Mouse (Mus musculus): ENCODE measurements around the gene Grm8.
"Not testable (repeated sequence)": the region's sequence is repeated elsewhere in the genome, so short reads cannot be mapped to it uniquely, and the experiment has no call there.

Gene Grm8

DNA sequence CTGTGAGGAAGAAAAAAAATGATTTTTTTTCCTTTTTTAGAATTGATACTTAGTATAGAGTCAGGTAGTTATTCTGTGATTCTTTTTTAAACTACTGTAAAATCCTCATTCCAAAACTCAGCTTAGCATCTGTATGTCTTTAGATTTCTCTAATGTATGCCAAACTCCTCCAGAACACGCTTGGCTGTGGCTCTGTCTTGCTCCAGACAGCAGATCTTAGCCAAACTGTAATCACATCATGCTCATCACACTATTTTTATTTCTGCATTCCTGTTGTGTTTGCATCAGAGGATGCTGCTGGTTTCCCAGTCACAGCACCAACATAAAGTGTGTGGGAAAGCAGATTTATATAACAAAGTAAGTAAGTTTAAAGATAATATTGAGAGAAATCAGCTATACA lies 249.2 kb downstream of the Grm8 start:
- DNase-seq (ENCODE audit: low read depth, low spot score), result no peak

DNA sequence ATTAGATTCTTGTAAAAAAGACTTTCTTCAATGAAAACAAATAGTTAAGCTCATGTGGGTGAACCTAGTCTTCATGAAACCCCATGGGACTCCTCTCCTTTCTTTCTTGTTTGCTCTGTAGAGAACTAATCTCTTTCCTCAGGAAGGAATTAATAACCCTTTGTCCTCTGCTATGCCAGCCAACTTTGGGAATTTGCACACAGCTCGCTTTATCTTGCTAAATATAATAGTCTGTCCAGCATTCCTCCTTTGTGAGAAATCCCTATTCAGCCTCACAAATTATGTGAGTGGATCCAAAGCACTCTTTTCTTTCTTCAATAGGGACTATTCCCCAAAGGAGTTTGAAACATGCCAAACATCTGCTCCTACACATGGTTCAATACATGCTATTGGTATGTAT lies 285.3 kb downstream of the Grm8 start:
- DNase-seq (ENCODE audit: low read depth, low spot score), result no peak

DNA sequence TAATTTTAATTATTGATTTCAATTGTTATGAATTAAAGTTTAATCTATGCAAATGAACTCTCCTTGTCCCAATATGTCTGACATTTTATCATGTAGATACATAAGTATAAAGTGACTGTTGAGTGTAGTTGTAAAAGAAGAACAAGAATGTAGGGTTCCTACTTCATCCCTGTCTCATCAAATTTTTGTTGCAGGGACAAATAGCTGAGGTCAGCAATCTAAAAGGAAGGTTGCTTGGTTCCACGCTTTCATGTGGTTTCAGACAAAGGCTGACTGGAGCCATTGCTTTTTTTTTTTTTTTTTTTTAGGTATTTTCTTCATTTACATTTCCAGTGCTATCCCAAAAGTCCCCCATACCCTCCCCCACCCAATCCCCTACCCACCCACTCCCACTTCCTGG lies 298.8 kb downstream of the Grm8 start:
- DNase-seq (ENCODE audit: low read depth, low spot score), result no peak

DNA sequence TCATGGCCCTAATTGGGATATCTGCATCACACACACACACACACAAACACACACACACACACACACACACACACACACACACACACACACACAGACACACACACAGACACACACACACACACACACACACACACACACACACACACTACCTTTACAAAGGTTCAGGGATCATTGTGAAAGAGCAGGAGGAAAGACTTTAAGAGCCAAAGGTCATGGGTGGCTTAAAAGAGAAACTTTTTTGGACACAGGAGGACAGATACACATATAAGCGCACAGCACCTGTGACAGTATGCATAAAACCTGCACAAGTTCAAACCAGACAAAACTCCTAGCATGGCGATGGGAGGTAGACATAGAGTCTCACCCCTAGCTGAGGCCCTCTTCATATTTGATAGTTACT lies 315.2 kb downstream of the Grm8 start:
- DNase-seq (ENCODE audit: low read depth, low spot score), result not testable (repeated sequence)

DNA sequence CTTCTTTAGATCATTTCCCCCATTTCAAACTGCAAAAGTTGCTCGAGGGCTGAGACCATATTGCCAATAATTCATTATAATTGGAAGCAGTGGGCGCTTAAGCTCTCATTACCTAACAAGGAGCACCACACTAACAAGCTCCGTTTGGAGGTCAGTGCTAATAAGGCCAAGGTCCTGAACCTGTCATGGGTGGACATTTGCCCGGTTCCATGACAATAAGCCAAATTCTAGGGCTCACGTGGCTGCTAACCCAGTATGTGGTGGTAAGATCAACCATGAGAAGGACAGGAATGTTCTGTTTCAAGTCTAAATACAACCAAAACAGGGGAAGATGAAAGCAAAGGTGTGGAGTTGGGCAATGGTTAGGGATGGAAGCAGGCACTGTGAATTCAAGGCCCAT lies 322.2 kb downstream of the Grm8 start:
- no peak for DNase-seq (ENCODE audit: low read depth, low spot score)

DNA sequence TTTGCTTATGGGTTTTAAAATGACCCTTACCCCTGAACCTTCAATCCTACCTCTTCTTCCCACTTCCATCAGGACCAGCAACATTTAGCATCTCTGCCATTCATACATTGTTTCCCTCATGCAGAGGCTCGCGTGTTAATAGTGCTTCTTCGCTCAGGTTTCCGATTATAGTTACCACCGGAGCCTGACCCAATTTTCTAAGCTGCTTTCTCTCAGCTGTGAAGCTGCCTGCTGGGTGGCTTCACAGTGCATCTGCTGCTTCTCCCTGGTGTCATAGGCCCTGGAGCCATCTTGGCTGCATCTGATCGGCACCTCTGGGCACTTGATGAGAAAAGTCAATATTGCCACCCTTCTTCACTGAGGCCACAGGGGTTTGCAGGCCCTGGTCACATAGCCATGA lies 325.0 kb downstream of the Grm8 start:
- DNase-seq (ENCODE audit: low read depth, low spot score), result peak; percentile 14

DNA sequence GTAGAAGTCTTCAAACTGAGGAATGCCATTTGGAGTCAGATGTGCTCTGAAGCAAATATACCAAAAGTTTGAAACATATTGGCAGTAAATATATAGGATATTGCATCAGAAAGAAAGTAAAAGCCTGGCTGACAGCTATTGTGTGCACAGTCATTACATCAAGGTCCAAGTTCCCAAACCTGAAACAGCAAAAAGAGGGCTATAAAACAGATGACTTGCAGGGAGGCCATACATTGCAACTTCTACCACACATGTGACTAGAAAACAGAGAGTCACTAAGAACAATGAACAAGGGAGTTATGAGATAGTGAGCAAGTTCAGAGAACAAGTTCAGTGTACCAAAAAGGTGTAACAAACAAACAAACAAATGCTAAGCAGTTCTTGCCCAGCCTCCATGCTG lies 328.2 kb downstream of the Grm8 start:
- DNase-seq (ENCODE audit: low read depth, low spot score), result no peak

DNA sequence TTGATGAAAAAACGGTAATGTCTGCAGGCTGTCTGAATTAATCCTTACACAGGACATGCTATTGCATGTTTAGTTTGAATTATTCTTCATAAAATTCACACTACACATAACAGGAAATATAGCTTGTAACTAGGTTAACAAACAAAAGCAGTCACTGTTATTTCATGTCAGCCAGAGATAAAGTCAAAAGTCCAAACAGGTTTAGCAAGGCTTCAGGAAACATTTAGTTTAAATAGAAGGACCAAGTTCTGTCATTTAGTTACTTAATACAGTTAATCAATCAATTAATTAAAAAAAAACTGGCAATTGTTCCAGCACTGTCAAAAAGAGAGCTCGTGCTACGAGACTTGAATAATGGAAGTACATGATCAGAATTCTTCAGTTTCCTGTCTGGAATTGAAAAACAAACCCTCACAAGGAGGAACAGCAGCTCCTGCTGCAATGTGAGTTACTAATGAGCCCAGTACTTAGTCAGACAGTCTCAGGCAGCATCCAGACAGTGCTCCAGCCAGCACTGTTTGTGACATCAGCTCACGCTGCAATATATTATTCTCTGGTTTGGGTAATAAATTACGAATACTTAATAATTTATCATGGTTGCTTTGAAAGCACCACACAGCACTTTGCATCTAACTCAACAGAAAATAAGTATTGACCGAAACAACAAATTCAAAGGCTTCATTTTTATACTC lies 334.0 kb downstream of the Grm8 start:
- DNase-seq (ENCODE audit: low read depth, low spot score), result no peak

DNA sequence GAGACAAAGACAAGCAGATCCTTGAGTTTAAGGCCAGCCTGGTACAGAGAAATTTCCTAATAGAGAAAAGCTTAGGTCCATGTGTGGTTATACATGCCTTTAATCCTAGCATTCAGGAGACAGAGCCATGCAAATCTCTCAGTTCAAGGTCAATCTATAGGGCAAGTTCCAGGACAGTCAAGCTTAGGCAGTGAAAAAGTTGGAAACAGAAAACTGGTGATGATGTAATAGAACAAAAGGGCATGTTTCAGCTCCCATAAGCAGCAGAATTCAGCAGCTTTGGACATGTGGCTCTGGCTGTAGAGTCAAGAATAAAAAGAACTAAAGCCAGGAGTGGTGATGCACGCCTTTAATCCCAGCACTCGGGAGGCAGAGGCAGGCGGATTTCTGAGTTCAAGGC lies 336.2 kb downstream of the Grm8 start:
- DNase-seq (ENCODE audit: low read depth, low spot score), result no peak

DNA sequence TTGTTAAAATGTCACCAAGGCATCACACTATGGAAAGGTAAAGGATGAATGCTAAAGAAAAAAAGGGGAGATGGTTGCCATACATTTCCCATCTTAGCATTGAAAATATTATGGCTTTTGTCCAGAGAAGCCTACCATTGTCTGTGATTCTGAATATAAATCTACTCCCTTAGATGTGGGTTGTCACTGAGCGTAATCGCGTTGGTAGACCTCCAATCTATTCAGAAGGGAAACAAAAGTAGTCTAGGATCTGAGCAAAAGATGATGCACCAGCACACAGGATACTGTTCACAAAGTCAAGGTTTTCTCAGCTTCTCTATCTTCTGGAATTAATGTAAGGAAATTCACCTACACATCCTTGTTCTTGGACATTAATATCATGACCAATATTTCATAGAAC lies 345.4 kb downstream of the Grm8 start:
- no peak for DNase-seq (ENCODE audit: low read depth, low spot score)

DNA sequence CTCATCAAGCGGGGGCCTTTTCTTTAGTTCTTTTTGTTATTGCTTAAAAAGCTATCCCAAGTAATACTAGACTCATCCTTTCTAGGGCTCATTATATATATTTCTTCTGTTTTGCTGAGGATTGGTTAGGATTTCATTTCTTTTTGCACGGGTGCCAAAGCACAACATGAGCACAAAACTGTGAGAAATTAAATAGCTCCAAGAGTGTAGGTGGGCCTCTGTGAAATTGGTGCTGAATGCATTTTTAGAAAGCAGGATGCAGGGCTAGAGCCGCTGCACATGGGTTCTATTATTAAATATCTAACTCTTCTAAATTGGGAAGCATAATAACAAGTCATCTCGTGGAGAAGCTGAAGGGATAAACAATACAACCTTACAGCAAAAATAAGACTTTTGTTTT lies 345.8 kb downstream of the Grm8 start:
- no peak for DNase-seq (ENCODE audit: low read depth, low spot score)

DNA sequence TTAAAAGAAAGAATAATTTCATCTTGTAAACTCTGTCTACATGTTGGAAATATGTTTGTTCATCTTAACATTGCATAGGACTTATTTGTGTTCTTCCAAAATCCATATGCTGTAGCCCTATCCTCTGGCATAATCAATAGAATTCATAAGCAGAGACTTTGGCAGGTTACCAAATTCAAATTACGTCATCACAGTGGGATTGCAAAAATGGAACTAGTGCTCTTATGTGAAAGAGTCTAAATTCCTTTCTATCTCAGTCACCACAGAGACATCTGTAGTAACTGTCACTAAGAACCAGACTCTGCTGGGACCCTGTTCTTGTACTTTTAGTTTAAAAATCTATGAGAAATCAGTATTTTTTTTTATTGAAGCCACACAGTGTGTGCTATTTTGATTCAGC lies 352.7 kb downstream of the Grm8 start:
- DNase-seq (ENCODE audit: low read depth, low spot score), result no peak

DNA sequence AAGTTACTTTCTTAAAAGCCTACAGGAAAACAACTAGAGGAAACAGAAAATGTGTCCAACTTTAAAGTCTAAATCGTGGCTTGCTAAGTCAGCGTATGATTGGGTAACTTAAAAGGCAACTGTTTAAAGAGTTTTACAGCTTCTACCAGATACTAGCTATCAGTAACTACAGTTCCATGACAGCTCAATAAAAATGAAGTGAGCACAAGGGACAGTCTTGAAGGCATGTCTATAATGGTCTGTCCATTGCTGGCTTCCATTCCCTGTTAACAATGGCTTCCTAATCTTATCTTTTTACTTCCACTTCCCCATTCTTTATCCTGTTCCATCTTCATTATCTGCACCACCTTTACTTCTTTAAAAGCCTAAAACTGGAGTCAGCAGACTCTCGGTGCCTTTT lies 353.6 kb downstream of the Grm8 start:
- no peak for DNase-seq (ENCODE audit: low read depth, low spot score)

DNA sequence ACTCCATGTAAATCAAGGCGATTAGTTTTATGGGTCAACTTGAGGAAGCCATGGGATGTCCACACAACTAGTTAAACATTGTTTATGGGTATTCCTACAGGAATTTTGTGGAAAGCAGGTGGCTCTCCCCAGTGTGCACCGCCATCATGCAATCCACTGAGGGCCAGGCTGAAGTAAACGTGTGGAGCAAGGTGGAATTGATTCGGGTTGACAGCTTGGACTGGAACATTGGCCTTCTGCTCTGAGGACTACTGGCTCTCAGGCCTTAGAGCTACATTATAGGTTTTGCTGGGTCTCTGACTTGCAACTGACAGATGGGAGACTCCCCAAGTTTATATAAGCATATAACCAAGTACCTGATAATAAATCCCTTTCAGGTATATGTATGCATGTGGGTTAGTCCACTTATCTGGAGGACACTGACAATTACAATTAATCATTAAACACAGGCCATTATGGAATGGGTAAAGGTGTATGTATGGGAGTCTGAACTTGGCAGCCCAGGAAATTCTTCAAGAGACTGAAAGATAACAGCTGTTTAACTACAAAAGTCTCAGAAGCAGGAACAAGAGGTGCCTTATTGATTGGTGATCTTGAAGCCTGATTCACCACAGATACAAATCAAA lies 359.2 kb downstream of the Grm8 start:
- DNase-seq (ENCODE audit: low read depth, low spot score), result no peak

DNA sequence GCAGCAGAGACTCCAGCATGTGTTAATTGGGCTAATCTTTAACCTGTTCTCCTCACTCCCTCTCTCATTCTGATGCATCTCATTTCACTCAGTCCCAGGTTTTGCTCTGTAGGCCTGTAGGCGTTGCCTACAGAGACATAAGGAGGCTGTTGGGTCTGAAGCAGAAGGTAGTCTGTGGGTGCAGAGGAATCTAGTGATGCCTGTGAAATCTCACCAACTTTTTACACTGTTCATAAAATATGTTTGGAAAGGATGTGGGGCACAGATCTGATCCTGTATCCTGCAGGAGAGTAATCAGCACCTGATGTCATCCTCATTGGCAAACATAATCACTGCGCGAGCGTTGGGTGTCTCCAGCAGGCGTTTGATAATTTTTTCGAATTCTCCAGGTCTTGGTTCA lies 372.9 kb downstream of the Grm8 start:
- no peak for DNase-seq (ENCODE audit: low read depth, low spot score)

DNA sequence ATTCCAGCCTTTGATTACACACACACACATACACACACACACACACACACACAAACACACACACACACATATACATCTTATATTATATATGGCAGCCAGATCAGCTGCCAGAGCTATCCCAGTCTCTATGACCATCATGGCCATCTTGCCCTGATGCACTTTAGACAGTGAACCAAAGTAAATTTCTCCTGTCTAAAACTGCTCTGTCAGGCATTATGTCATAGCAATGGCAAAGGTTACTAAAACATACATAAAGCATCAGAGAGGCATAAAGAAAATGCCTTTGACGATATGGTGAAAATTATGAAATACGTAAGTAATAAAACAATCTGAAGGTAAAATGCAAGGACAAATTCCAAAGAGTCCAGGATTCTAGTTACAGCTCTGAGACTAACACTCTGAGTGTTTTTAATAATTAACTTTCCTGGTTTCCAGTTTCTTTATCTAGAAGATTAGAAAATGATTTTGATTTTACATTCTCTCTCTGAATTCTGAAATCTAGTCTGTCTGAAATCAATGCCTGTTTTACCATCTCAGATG lies 381.6 kb downstream of the Grm8 start:
- no peak for DNase-seq (ENCODE audit: low read depth, low spot score)

DNA sequence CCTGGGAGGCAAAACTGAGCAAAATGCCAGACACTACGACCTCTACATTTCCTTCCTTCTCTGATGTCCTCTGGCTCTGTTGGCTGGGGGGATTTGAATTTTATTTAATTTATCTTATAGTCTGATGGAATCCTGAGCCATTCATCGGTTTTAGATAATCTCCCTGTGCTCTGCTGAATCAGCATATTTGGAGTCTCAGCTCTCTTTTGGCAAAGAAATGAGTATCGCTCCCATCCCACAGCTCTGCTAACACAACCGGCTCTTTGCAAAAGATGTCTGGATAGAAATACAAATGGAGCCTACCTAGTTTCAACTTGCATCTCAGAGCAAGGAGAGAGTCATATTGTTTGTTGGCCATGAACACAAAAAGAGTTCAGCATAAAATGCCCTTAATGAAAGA lies 388.5 kb downstream of the Grm8 start:
- no peak for DNase-seq (ENCODE audit: low read depth, low spot score)

DNA sequence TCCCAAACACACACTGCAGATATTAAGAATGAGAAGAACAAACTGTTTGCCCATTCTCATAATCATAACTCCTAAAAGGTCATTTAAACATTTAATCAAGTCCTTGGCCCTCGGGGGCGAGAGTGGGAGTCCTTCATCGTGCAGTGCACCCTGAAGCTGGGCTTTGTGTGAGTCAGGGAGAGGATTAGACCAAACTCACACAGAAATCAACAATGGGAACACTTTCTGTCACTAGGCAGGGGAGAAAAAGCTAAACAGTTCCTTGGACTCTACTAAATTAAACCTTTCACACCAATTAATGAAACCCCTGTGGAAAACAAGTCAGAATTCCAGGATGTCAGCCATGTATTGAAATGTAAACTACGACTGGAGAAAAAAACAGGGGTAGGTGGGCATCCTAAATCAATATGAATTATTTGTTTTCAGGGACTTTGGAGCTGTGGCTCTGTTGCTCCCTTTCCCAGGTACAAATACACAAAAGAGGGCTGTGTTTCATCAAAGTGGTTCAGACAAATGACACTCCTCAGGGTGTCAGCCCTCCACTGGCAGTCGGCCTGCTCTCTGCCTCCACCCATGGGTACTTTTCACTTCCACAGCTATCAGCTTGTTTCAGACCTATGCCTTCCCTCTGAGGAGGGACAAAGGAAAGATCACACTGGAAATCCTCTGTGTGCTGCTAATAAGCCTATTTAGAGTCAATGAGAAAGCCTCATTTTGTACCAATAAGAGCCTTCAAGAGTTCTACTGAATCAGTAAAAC lies 389.1 kb downstream of the Grm8 start:
- DNase-seq (ENCODE audit: low read depth, low spot score), result no peak

DNA sequence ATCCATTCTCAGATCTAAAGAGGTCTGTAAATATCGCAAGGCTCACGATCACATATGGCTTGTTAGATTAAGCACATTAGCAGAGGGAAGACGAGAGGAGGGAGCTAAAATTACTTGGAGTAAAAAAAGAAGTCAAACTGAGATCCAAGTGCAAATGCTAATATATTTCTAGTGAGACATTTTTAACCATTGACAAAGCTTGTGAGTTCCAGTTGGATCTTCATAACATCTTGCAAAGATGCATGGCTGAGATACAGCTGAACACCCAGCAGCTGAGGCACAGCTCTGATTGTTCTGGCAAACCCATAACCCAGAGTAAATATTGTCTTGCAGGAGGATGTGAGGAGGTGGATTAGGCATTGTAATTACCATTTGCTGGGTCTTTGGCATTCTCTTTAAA lies 445.6 kb downstream of the Grm8 start:
- DNase-seq (ENCODE audit: low read depth, low spot score), result no peak

DNA sequence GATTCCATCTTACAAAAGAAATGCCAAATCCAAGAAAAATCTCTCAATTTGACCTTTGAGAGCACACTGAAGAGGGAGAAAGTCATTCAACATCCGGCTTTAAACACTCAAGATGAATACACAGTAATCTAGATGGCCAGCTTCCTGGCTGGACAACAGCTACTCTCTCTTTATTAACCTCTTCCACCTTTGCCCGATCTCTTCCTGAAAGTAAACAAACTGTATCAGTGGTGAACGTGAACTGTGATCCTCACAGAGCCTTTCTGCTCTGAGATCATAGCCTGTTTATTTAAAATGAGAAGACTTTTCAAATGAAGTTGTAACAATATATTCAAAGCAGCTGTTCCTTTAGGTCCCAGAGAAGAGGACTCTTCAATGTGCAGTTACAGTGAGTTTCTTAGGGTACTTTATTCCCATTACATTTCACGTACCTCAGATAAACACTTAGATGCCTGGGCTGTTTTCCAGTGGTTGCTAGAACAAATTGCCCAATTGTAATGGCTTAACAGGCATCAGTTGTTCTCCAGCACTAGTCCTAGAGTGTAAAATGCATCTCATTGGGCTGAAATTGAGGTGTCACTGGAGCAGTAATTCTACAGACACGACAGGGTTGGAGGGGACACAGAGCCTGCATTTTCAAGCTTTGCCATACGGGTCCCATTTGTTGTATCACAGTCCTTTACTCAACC lies 473.1 kb downstream of the Grm8 start:
- DNase-seq (ENCODE audit: low read depth, low spot score), result no peak

DNA sequence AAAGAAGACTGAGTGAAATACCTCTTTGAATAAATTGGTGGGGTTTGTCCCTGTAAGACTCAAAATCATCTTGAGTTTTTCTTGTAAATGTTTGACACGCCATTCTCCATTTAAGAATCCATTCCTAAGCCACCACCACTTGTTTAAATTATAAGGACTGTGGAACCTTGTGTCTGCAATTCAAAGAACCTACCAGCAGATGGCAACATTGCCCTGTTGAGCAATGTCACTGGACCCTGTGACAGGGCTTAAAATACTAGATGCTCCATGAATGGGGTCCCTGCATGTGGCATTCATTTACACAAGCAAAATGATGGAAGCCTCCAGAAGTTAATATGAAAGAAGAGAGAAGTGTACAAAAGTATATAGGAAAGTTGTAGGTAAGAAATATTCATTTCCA lies 477.5 kb downstream of the Grm8 start:
- peak; percentile 44 for DNase-seq (ENCODE audit: low read depth, low spot score)

DNA sequence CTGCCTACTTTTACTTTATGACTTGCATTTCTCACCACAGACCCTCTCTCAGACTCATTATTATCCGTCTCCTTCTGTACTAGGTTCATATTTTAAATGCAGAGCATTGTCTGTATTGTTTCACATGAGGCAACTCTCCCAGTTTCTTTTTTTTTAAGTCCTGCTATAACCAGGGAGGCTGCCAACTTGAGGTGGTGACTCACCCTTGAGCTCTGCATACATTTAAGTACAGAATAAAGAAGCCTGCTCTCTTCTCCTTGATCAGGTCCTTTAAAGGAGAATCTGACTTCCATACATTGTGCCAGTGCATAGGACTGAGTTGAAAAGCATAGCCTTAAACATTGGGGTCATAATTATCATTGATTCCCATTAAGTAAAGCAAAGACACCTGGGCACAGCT lies 488.5 kb downstream of the Grm8 start:
- no peak for DNase-seq (ENCODE audit: low read depth, low spot score)

Measured in retina, postnatal 7 days (tissue).